Mouse (Mus musculus): ENCODE measurements at regions not wholly inside any gene's neighbourhood (a gene's known extent, or its start where the extent isn't known, plus 50 kb on each side); places are given as distances from the start of the nearest gene placed in this dataset.

GRCm38 (mm10) chr9:101670111-101670510 lies 191.5 kb upstream of the 9630041A04Rik start:
- TF ChIP-seq POLR2A (IDR thresholded peaks at IDR 0.05; ENCODE audit: borderline replicate concordance, insufficient read depth, low read length) (no peak), CTCF (IDR thresholded peaks at IDR 0.05; ENCODE audit: borderline replicate concordance, insufficient read depth, low read depth, low read length) (no peak)

All from cerebellum, adult 2 months (tissue).